Mouse (Mus musculus): ENCODE results near the gene Zdhhc12.

- TF ChIP-seq CTCF (IDR thresholded peaks at IDR 0.05; ENCODE audit: borderline replicate concordance, control insufficient read depth, extremely low read depth, insufficient read depth, low read length, poor library complexity), result no peak
- TF ChIP-seq POLR2A (IDR thresholded peaks at IDR 0.05; ENCODE audit: control insufficient read depth, extremely low read depth, insufficient read depth, low read length, poor library complexity), result no peak
These were observed 36.7 kb upstream of the Zdhhc12 start for GRCm38 (mm10) chr2:30130156-30130555.

Data from thymus, adult 2 months (tissue).